Mouse (Mus musculus): ENCODE measurements around the gene Rfx2. TPM values are rescaled to one million over a fixed set of nuclear protein-coding genes. Genes with fewer than 3 reads are reported as not detected.
A peak's percentile ranks its signal among the peaks of the same experiment; 100 is the strongest.

Rfx2 gene
- total RNA-seq, 2 experiments from 2014 or later = 2.8 to 4.4 TPM

GRCm38 (mm10) chr17:56836336-56836735 lies 5.5 kb upstream of the Rfx2 start:
- ATAC-seq (replicated peaks; ENCODE audit: poor library complexity, severe bottlenecking) = no peak

GRCm38 (mm10) chr17:56833381-56833780 lies 2.6 kb upstream of the Rfx2 start:
- no peak for ATAC-seq (replicated peaks; ENCODE audit: poor library complexity, severe bottlenecking)

GRCm38 (mm10) chr17:56832918-56833317 lies 2.1 kb upstream of the Rfx2 start:
- ATAC-seq (replicated peaks; ENCODE audit: poor library complexity, severe bottlenecking) = no peak

GRCm38 (mm10) chr17:56831111-56831816 lies 451 bp upstream of the Rfx2 start:
- ATAC-seq (replicated peaks; ENCODE audit: poor library complexity, severe bottlenecking) = peak; percentile 96

- ATAC-seq (replicated peaks; ENCODE audit: poor library complexity, severe bottlenecking) = no peak
Observed at GRCm38 (mm10) chr17:56829795-56830194, 1.0 kb downstream of the Rfx2 start.

GRCm38 (mm10) chr17:56829171-56829570 lies 1.6 kb downstream of the Rfx2 start:
- ATAC-seq (replicated peaks; ENCODE audit: poor library complexity, severe bottlenecking) = no peak

- no peak for ATAC-seq (replicated peaks; ENCODE audit: poor library complexity, severe bottlenecking)
Observed at GRCm38 (mm10) chr17:56826718-56827117, 4.1 kb downstream of the Rfx2 start.

GRCm38 (mm10) chr17:56823352-56823751 lies 7.5 kb downstream of the Rfx2 start:
- ATAC-seq (replicated peaks; ENCODE audit: poor library complexity, severe bottlenecking) = no peak

- ATAC-seq (replicated peaks; ENCODE audit: poor library complexity, severe bottlenecking) = no peak
Observed at GRCm38 (mm10) chr17:56822380-56822779, 8.4 kb downstream of the Rfx2 start.

- peak; percentile 85 for ATAC-seq (replicated peaks; ENCODE audit: poor library complexity, severe bottlenecking)
Observed at GRCm38 (mm10) chr17:56819694-56820111, 11.1 kb downstream of the Rfx2 start.

- peak; percentile 49 for ATAC-seq (replicated peaks; ENCODE audit: poor library complexity, severe bottlenecking)
Observed at GRCm38 (mm10) chr17:56819032-56819545, 11.7 kb downstream of the Rfx2 start.

GRCm38 (mm10) chr17:56818067-56818636 lies 12.7 kb downstream of the Rfx2 start:
- no peak for ATAC-seq (replicated peaks; ENCODE audit: poor library complexity, severe bottlenecking)

GRCm38 (mm10) chr17:56815057-56815345 lies 15.8 kb downstream of the Rfx2 start:
- ATAC-seq (replicated peaks; ENCODE audit: poor library complexity, severe bottlenecking) = no peak

- ATAC-seq (replicated peaks; ENCODE audit: poor library complexity, severe bottlenecking) = peak; percentile 67
Observed at GRCm38 (mm10) chr17:56814316-56815056, 16.3 kb downstream of the Rfx2 start.

GRCm38 (mm10) chr17:56810245-56810644 lies 20.6 kb downstream of the Rfx2 start:
- ATAC-seq (replicated peaks; ENCODE audit: poor library complexity, severe bottlenecking) = peak; percentile 64

- ATAC-seq (replicated peaks; ENCODE audit: poor library complexity, severe bottlenecking) = peak; percentile 77
Observed at GRCm38 (mm10) chr17:56808518-56808917, 22.3 kb downstream of the Rfx2 start.

- no peak for ATAC-seq (replicated peaks; ENCODE audit: poor library complexity, severe bottlenecking)
Observed at GRCm38 (mm10) chr17:56805784-56806183, 25.0 kb downstream of the Rfx2 start.

GRCm38 (mm10) chr17:56804952-56805351 lies 25.9 kb downstream of the Rfx2 start:
- no peak for ATAC-seq (replicated peaks; ENCODE audit: poor library complexity, severe bottlenecking)

- no peak for ATAC-seq (replicated peaks; ENCODE audit: poor library complexity, severe bottlenecking)
Observed at GRCm38 (mm10) chr17:56802065-56802464, 28.7 kb downstream of the Rfx2 start.

- ATAC-seq (replicated peaks; ENCODE audit: poor library complexity, severe bottlenecking) = no peak
Observed at GRCm38 (mm10) chr17:56799276-56799675, 31.5 kb downstream of the Rfx2 start.

- ATAC-seq (replicated peaks; ENCODE audit: poor library complexity, severe bottlenecking) = no peak
Observed at GRCm38 (mm10) chr17:56793614-56794319, 37.0 kb downstream of the Rfx2 start.
